Mouse (Mus musculus): ENCODE data around the gene Ccdc191. TPM values are rescaled to one million over a fixed set of nuclear protein-coding genes. Genes with fewer than 3 reads are reported as not detected.

Ccdc191 gene
- total and polyA plus RNA-seq, 3 experiments: 5.1 to 7.0 TPM; not detected in 1

- H3K9me3 ChIP-seq (replicated peaks; ENCODE audit: insufficient read depth, low read length): no peaks in the 10 kb centered on the region
- H3K9ac ChIP-seq (ENCODE audit: control insufficient read depth, low read depth, low read length, poor library complexity, severe bottlenecking): no peak overlapping the region
- H3K4me3 ChIP-seq (ENCODE audit: control insufficient read depth in 1 of 2, insufficient read depth in 1 of 2, low read depth in 2 of 2, low read length in 2 of 2): no peak overlapping the region
- DNase-seq (ENCODE audit: low read depth, low spot score): no peak
- no peak overlapping the region for H3K27ac ChIP-seq (ENCODE audit: control insufficient read depth, low read depth, low read length)
- H3K27me3 ChIP-seq (ENCODE audit: control insufficient read depth in 1 of 2, insufficient read depth in 2 of 2, low read length in 2 of 2): no peaks in the 10 kb centered on the region
- H3K79me2 ChIP-seq (ENCODE audit: control insufficient read depth, insufficient read depth, low read length, poor library complexity): no peaks in the 10 kb centered on the region
- TF ChIP-seq KAT2A (conservative IDR thresholded peaks at IDR 0.05; ENCODE audit: low read depth, low read length) (no peak), TBP (IDR thresholded peaks at IDR 0.05; ENCODE audit: low read depth, low read length) (no peak), E2F4 (IDR thresholded peaks at IDR 0.05; ENCODE audit: borderline replicate concordance, low read depth, low read length) (no peak), USF2 (IDR thresholded peaks at IDR 0.05; ENCODE audit: borderline replicate concordance in 1 of 2, insufficient read depth in 1 of 2, low read depth in 1 of 2, low read length in 2 of 2) (no peak), NELFE (IDR thresholded peaks at IDR 0.05; ENCODE audit: low read depth, low read length) (no peak), POLR2AphosphoS2 (IDR thresholded peaks at IDR 0.05; ENCODE audit: low read length) (no peak), MYB (IDR thresholded peaks at IDR 0.05; ENCODE audit: low read depth, low read length) (no peak), GATA1 (IDR thresholded peaks at IDR 0.05; ENCODE audit: low read depth, low read length) (no peak), ETS1 (IDR thresholded peaks at IDR 0.05; ENCODE audit: low read depth, low read length) (no peak), RAD21 (IDR thresholded peaks at IDR 0.05; ENCODE audit: low read depth, low read length) (no peak), MEF2A (IDR thresholded peaks at IDR 0.05; ENCODE audit: extremely low read depth, insufficient replicate concordance, low read depth, low read length, poor library complexity, severe bottlenecking) (no peak), ZC3H11A (IDR thresholded peaks at IDR 0.05; ENCODE audit: low read depth, low read length) (no peak), MXI1 (IDR thresholded peaks at IDR 0.05; ENCODE audit: low read depth, low read length) (no peak), USF1 (IDR thresholded peaks at IDR 0.05; ENCODE audit: low read depth, low read length) (no peak), TAL1 (IDR thresholded peaks at IDR 0.05; ENCODE audit: low read length) (no peak)
- peaks cover 4 to 8% of the 10 kb centered on the region in 2 experiments; a peak in 3 of 4 replicates for H3K36me3 ChIP-seq (ENCODE audit: control insufficient read depth in 1 of 2, insufficient read depth in 2 of 2, low read length in 2 of 2)
- H3K4me1 ChIP-seq (ENCODE audit: control insufficient read depth in 1 of 2, insufficient read depth in 2 of 2, low read length in 2 of 2): peaks cover 0 to 3% of the 10 kb centered on the region in 2 experiments; a peak in 2 of 4 replicates
Observed at GRCm38 (mm10) chr16:43999111-43999510, 109.5 kb downstream of the Ccdc191 start.

GRCm38 (mm10) chr16:43999541-43999940 lies 109.9 kb downstream of the Ccdc191 start:
- Histone ChIP-seq H3K9ac (ENCODE audit: control insufficient read depth, low read depth, low read length, poor library complexity, severe bottlenecking) (no peak overlapping the region), H3K79me2 (ENCODE audit: control insufficient read depth, insufficient read depth, low read length, poor library complexity) (no peaks in the 10 kb centered on the region), H3K27me3 (ENCODE audit: control insufficient read depth in 1 of 2, insufficient read depth in 2 of 2, low read length in 2 of 2) (no peaks in the 10 kb centered on the region), H3K27ac (ENCODE audit: control insufficient read depth, low read depth, low read length) (no peak overlapping the region), H3K36me3 (ENCODE audit: control insufficient read depth in 1 of 2, insufficient read depth in 2 of 2, low read length in 2 of 2) (peaks cover 4 to 5% of the 10 kb centered on the region in 2 experiments; a peak in 3 of 4 replicates), H3K4me3 (ENCODE audit: control insufficient read depth in 1 of 2, insufficient read depth in 1 of 2, low read depth in 2 of 2, low read length in 2 of 2) (no peak overlapping the region), H3K4me1 (ENCODE audit: control insufficient read depth in 1 of 2, insufficient read depth in 2 of 2, low read length in 2 of 2) (no peaks in the 10 kb centered on the region), H3K9me3 (replicated peaks; ENCODE audit: insufficient read depth, low read length) (no peaks in the 10 kb centered on the region)
- TF ChIP-seq ETS1 (IDR thresholded peaks at IDR 0.05; ENCODE audit: low read depth, low read length): no peak
- TF ChIP-seq JUND (IDR thresholded peaks at IDR 0.05; ENCODE audit: low read depth, low read length): no peak
- TF ChIP-seq USF2 (IDR thresholded peaks at IDR 0.05; ENCODE audit: borderline replicate concordance in 1 of 2, insufficient read depth in 1 of 2, low read depth in 1 of 2, low read length in 2 of 2): no peak
- no peak for TF ChIP-seq POLR2AphosphoS2 (IDR thresholded peaks at IDR 0.05; ENCODE audit: low read length)
- TF ChIP-seq GATA1 (IDR thresholded peaks at IDR 0.05; ENCODE audit: low read depth, low read length): no peak
- TF ChIP-seq ZNF384 (IDR thresholded peaks at IDR 0.05; ENCODE audit: low read depth, low read length): no peak
- TF ChIP-seq CHD2 (IDR thresholded peaks at IDR 0.05; ENCODE audit: low read length): no peak
- TF ChIP-seq POLR2A (IDR thresholded peaks at IDR 0.05; ENCODE audit: control insufficient read depth in 1 of 2, insufficient read depth in 1 of 2, low read depth in 1 of 2, low read length in 2 of 2, poor library complexity in 1 of 2): no peak
- TF ChIP-seq ZMIZ1 (IDR thresholded peaks at IDR 0.05; ENCODE audit: low read depth, low read length): no peak
- TF ChIP-seq BHLHE40 (IDR thresholded peaks at IDR 0.05; ENCODE audit: borderline replicate concordance, low read depth, low read length): no peak
- TF ChIP-seq MXI1 (IDR thresholded peaks at IDR 0.05; ENCODE audit: low read depth, low read length): no peak
- no peak for DNase-seq (ENCODE audit: low read depth, low spot score)

All from MEL (cell line).